Mouse (Mus musculus) embryonic facial prominence, embryonic 14.5 days (tissue): ENCODE data around the gene Tnrc6b. TPM values are rescaled to one million over a fixed set of nuclear protein-coding genes. Genes with fewer than 3 reads are reported as not detected.
A peak's percentile ranks its signal among the peaks of the same experiment; 100 is the strongest.

ENCODE experiments used
- ATAC-seq: fragments of 200-750 bp; cut with Nextera tagmentation; 2 replicates; pipeline ENCODE4 v1.8.0; 2017; ENCODE audit warnings: low read depth, moderate number of reproducible peaks, moderate TSS enrichment
- DNase-seq: peaks from one replicate; pipeline ENCODE4 v3.0.0-alpha.2; 2015; ENCODE audit warnings: low spot score
- H3K27ac ChIP-seq: fragments of 300-500 bp; sonication (generic); replicated peaks from 2 replicates; pipeline ENCODE4 v1.5.1; 2014; ENCODE audit warnings: low read depth, mild to moderate bottlenecking, low read length, moderate library complexity
- H3K27me3 ChIP-seq: fragments of 300-500 bp; sonication (generic); replicated peaks from 2 replicates; pipeline ENCODE4 v1.6.1; 2014; ENCODE audit warnings: low read length; ENCODE audit not compliant: control insufficient read depth, insufficient read depth
- H3K36me3 ChIP-seq: fragments of 300-500 bp; sonication (generic); 2 replicates; pipeline ENCODE4 v1.6.1; 2014; ENCODE audit warnings: low read length, mixed read lengths; ENCODE audit not compliant: control insufficient read depth, insufficient read depth
- H3K4me1 ChIP-seq: fragments of 300-500 bp; sonication (generic); 2 replicates; pipeline ENCODE4 v1.6.1; 2014; ENCODE audit warnings: antibody characterized with exemption, low read length; ENCODE audit not compliant: control insufficient read depth, insufficient read depth
- H3K4me2 ChIP-seq: fragments of 300-500 bp; sonication (generic); 2 replicates; pipeline ENCODE4 v1.6.1; 2014; ENCODE audit warnings: low read depth, mild to moderate bottlenecking, low read length, moderate library complexity, mixed read lengths
- H3K4me3 ChIP-seq: fragments of 300-500 bp; sonication (generic); 2 replicates; pipeline ENCODE4 v1.5.1; 2014; ENCODE audit warnings: low read depth, mild to moderate bottlenecking, low read length
- H3K9ac ChIP-seq: fragments of 300-500 bp; sonication (generic); 2 replicates; pipeline ENCODE4 v1.6.1; 2014; ENCODE audit warnings: low read depth, mild to moderate bottlenecking, low read length, moderate library complexity, mixed read lengths
- H3K9me3 ChIP-seq: fragments of 300-500 bp; sonication (generic); 2 replicates; pipeline ENCODE4 v1.6.1; 2016; ENCODE audit warnings: low read length; ENCODE audit not compliant: control insufficient read depth
- WGBS: fragments of 180-500 bp; shearing (Covaris S2); extraction: QIAGEN DNeasy Blood & Tissue Kit; methylation state at CpG from one replicate; pipeline ENCODE4 v1.1.7; 2014; 5-methylcytosine and 5-hydroxymethylcytosine counted together
- polyA plus RNA-seq: library from polyadenylated mRNA; unstranded; fragments of >200 nt; fragmentation: Nextera tagmentation; extraction: Ambion mirVana; gene quantifications from 2 replicates; pipeline ENCODE4 v1.2.1, GENCODE M21; 2014

The Tnrc6b gene
- polyA plus RNA-seq, 1 experiment from 2014 or later = 12.5 TPM

DNA sequence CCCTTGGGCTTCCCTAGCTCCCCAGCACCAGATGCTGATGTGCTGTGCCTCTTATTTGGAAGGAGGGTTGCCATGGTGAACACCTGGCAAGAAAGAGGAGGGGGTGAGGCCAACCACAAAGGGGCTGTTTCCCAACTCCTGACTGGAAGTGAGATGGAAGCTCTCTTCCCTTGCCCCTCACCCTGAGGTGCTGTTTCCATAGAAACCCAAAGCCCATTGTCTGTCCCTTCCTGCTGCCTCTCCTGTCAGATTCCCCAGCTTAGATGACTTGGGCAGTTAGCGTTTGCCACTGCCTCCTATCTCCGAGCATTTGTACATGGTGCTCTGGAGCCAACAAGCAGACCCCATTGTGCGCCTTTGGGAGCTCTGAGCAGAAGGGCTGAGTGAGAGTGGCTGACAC is 17.6 kb upstream of the Tnrc6b start:
- H3K9ac ChIP-seq = peak overlapping the region; percentile 37; the same call in 1 of the 2 replicates

GRCm38 (mm10) chr15:80694125-80694910 is 16.8 kb upstream of the Tnrc6b start:
- Histone ChIP-seq H3K9ac (peak overlapping the region; percentile 37; the same call in 1 of the 2 replicates), H3K4me1 (peaks cover 5% of the 10 kb centered on the region; the same call in 1 of the 2 replicates), H3K4me2 (no peak overlapping the region), H3K4me3 (no peak overlapping the region), H3K9me3 (no peaks in the 10 kb centered on the region), H3K36me3 (no peaks in the 10 kb centered on the region), H3K27ac (no peak overlapping the region), H3K27me3 (no peaks in the 10 kb centered on the region)
- 19% methylated on average over 10 of the region's 11 CpGs for WGBS
- ATAC-seq (no peak), DNase-seq (peak; percentile 53)

More for the DNA sequence above, 17.6 kb upstream of the Tnrc6b start:
- no peak overlapping the region for H3K4me2 ChIP-seq
- H3K27me3 ChIP-seq = no peaks in the 10 kb centered on the region
- H3K4me3 ChIP-seq = no peak overlapping the region
- ATAC-seq = no peak
- H3K36me3 ChIP-seq = no peaks in the 10 kb centered on the region
- no peaks in the 10 kb centered on the region for H3K9me3 ChIP-seq
- no peak for DNase-seq
- 31% methylated on average over 3 of the region's 3 CpGs for WGBS
- peaks cover 5% of the 10 kb centered on the region; the same call in 1 of the 2 replicates for H3K4me1 ChIP-seq
- no peak overlapping the region for H3K27ac ChIP-seq

DNA sequence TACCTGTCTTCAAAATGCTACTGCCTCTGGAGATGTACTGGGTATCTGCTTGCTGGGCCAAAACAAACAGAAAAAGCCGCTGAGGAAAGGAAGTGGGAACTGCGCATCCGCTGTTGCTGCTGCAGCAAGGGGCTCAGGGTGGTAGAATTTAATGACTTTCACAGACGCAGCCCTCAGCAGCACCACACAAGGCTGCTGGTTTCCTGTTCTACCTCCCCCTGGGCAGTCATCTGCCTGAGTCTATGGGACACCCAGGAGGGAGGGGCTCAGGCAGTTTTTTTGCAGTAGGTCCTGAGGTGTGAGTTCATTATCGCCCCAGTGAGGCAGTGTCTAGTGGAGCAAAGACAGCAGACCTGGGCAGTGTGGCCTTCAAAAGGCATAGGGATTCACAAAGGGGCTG is 13.5 kb upstream of the Tnrc6b start:
- Histone ChIP-seq H3K9me3 (no peaks in the 10 kb centered on the region), H3K27ac (no peak overlapping the region), H3K4me2 (no peak overlapping the region), H3K27me3 (no peaks in the 10 kb centered on the region), H3K4me3 (no peak overlapping the region), H3K4me1 (peaks cover 5% of the 10 kb centered on the region; the same call in 1 of the 2 replicates), H3K9ac (peak overlapping the region; percentile 23; the same call in 1 of the 2 replicates), H3K36me3 (no peaks in the 10 kb centered on the region)
- ATAC-seq (no peak), DNase-seq (peak; percentile 13)
- 37% methylated on average over 5 of the region's 5 CpGs for WGBS

GRCm38 (mm10) chr15:80701481-80702257 is 9.4 kb upstream of the Tnrc6b start:
- Histone ChIP-seq H3K9me3 (no peaks in the 10 kb centered on the region), H3K9ac (no peak overlapping the region), H3K4me2 (no peak overlapping the region), H3K4me1 (peaks cover 5% of the 10 kb centered on the region; the same call in 1 of the 2 replicates), H3K36me3 (no peaks in the 10 kb centered on the region), H3K27me3 (no peaks in the 10 kb centered on the region), H3K4me3 (no peak overlapping the region), H3K27ac (no peak overlapping the region)
- ATAC-seq (no peak), DNase-seq (no peak)
- WGBS = 69% methylated on average over 8 of the region's 8 CpGs

- Histone ChIP-seq H3K9ac (no peak overlapping the region), H3K4me3 (no peak overlapping the region), H3K27ac (no peak overlapping the region), H3K4me1 (peaks cover 16% of the 10 kb centered on the region), H3K4me2 (no peak overlapping the region), H3K27me3 (no peaks in the 10 kb centered on the region), H3K9me3 (no peaks in the 10 kb centered on the region), H3K36me3 (no peaks in the 10 kb centered on the region)
- DNase-seq = peak; percentile 29
- 71% methylated on average over 5 of the region's 5 CpGs for WGBS
- ATAC-seq = no peak
Observed at GRCm38 (mm10) chr15:80702910-80703309, 8.2 kb upstream of the Tnrc6b start.

DNA sequence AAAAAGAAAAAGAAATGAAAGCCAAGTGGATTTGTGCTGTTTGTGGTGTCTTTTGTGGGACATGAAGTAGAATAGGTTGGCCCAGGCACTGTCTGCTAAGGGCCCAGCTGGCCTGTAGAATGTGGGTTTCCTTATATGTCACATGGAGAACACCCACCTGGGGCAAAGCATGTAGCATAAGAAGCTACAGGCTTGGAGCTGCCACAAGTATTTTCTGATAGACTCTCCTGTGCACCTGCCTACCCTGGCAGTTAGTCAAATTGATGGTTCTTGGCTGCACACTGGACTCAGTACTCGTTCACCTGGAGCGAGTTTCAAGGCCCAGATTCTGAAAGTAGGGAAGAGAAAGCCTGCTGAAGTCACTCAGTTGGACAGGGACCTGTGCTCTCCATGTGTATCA is 7.6 kb upstream of the Tnrc6b start:
- no peak overlapping the region for H3K4me2 ChIP-seq
- no peak overlapping the region for H3K4me3 ChIP-seq
- H3K27ac ChIP-seq = 0 out of 2 replicates have a peak overlapping the region, but pooled peaks have one; percentile 15
- WGBS = 65% methylated on average over 2 of the region's 2 CpGs
- H3K9me3 ChIP-seq = no peaks in the 10 kb centered on the region
- ATAC-seq = no peak
- no peak overlapping the region for H3K9ac ChIP-seq
- peaks cover 16% of the 10 kb centered on the region for H3K4me1 ChIP-seq
- H3K27me3 ChIP-seq = no peaks in the 10 kb centered on the region
- H3K36me3 ChIP-seq = no peaks in the 10 kb centered on the region
- DNase-seq = no peak

- H3K27ac ChIP-seq = no peak overlapping the region
- H3K36me3 ChIP-seq = no peaks in the 10 kb centered on the region
- H3K9ac ChIP-seq = no peak overlapping the region
- H3K4me2 ChIP-seq = peak overlapping the region; percentile 38; the same call in 1 of the 2 replicates
- H3K9me3 ChIP-seq = no peaks in the 10 kb centered on the region
- no peaks in the 10 kb centered on the region for H3K27me3 ChIP-seq
- ATAC-seq = peak; percentile 89
- 3% methylated on average over 7 of the region's 7 CpGs for WGBS
- H3K4me1 ChIP-seq = peaks cover 16% of the 10 kb centered on the region
- H3K4me3 ChIP-seq = no peak overlapping the region
- peak; percentile 93 for DNase-seq
Observed at GRCm38 (mm10) chr15:80704267-80704666, 6.8 kb upstream of the Tnrc6b start.

DNA sequence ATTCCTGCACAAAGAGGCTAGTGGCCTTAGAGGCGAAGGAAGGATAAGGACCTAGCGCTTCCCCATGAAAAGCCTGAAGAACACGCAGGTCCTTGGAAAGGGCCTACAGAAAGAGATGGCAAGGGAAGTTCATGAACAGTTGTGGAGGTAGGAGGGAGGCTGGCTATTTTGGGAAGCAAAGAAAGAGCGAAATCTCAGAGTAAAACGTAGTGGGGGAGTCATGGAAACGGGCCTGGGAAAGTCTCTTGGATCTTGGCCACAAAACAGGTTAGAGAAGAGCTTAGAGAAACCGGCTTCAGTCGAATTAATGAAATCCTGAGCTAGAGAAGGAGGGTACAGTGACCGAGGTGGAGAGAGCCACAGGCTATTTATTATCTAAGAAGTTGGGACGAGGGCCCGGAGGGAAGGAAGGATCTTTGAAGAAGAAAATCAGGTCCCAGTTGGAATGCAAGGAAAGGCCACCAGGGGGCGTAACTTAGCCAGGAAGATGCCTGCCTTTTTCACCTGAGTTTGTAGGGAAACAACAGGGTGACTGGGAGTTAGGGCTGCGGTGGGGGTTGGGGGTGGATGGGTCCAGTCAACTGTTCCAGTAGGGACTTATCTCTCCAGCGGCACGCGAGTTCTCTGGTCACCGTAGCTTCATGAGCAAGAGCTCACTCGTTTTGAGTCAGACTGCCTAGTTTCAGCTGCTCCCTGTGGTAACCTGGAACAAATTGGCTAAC is 5.1 kb upstream of the Tnrc6b start:
- H3K9me3 ChIP-seq = no peaks in the 10 kb centered on the region
- peak overlapping the region; percentile 76; the same call in 1 of the 2 replicates for H3K27ac ChIP-seq
- H3K27me3 ChIP-seq = no peaks in the 10 kb centered on the region
- H3K9ac ChIP-seq = no peak overlapping the region
- peak; percentile 82 for DNase-seq
- ATAC-seq = no peak
- peaks cover 16% of the 10 kb centered on the region for H3K4me1 ChIP-seq
- peak overlapping the region; percentile 19 for H3K4me3 ChIP-seq
- H3K36me3 ChIP-seq = no peaks in the 10 kb centered on the region
- peak overlapping the region; percentile 50 for H3K4me2 ChIP-seq
- WGBS = 26% methylated on average over 18 of the region's 18 CpGs
